Mouse (Mus musculus) testis, postnatal 14 days (tissue): ENCODE data around the gene Tmem159.

Source experiments
- DNase-seq: peaks from one replicate; pipeline ENCODE4 v3.0.0; 2021; ENCODE audit warnings: low spot score

Gene Tmem159

GRCm38 (mm10) chr7:120142743-120143142 lies 40.6 kb downstream of the Tmem159 start:
- DNase-seq: no peak

DNA sequence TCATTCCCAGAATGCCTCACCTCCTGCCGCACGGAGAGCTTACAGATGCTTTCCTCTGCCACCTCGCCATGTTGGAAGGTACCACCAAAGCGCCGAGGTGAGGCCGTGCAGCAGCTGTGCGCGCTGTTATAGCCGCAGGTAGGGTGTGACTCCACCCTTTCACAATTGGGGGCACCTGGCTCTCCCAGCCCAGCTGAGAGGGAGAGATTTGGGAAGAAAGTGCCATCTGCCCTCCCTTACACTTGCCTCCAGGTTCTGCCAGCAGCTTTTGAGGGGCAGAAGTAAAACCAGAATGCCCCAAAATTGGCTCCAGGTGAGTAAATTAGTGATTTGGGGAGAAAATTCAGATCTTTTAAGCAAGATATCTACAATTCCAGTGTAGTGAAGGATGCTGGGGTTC lies 43.0 kb downstream of the Tmem159 start, which contains the start of gene Zp2:
Gene Zp2 (minus strand): TSS at position 101 of the 400 bp plus-strand sequence.
- DNase-seq: no peak

DNA sequence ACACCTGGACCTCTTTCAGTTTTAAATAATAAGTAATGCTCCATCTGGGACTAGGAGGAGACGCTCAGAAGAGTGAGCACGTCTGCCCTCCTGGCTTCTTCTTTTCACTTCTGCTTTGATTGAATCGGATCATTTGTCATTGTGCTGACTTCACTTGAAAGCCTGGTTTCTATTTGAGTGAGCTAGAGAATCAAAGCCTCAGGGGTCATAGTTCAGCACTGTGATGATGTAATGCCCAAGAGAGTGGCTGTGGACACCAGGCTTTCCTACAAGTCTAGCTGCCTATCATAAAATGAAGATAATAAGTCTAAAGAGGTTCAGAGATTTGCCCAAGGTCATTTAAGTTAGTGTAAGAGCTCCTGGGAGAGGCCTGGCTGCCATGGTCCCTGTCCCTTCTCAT lies 48.1 kb downstream of the Tmem159 start:
- no peak for DNase-seq

DNA sequence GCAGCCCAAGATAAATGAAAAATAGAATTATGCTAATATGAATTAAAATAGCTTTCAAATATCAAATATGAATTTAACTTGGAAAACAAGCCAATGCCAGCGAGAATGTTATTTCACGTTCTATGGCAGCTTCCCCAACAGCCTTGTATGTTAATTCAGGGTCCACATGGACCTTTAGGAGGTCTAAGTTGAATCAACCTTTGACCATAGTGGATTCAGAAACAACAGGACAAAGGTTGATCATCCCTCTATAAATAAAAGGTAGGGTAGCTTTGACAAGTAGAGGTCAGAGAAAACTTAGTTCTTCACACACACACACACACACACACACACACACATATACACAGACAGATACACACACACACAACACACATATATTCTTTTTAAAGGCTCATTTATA lies 48.7 kb downstream of the Tmem159 start:
- no peak for DNase-seq

DNA sequence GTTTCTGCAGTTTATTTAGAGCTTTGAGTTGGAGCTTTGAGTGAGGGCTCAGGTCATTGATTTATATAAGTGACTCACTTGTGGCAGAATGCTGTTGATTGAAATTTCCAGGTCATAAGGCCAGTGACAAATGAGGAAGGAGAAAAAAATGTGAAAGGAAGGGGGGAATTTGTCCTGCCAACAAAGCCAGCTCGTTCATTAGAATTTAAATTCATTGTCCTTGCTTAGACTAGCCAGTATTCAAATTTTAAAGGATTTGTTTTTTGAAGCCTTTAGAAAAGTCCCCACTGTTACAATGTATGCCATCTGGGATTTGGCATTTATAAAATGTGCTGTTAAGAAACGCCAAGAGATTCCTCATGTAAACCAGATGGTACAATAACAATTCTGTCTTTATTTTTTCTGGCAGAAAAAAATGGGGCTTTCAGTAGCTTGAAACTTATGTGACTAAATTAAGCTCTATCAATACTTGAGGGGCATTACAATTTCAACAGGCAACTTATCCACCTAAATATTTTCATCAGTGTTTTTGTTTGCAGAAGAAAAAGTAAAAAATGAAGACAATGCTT lies 54.8 kb downstream of the Tmem159 start:
- DNase-seq: no peak

DNA sequence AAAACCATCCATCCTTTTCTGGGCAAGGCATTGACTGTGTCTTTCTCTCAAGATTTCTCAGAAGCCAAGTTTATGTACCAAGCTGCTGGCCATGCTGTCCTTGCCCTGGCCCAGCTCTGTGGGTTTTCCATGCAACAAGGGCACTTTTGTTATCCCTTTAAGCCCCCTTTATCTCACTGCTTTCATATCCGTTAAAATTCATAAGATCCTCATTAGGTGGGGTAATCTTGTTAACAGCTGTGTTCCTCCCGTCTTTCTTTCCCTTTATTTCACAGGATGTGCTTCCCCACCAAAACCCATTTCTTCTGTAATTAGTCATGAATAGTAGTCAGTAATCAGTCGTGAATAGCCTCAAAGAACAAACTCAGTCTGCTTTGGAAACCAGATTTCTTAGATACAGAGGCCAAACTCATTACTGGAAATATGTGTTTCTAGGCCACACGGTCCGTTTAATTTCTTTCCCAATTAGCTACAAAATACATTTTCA lies 55.5 kb downstream of the Tmem159 start:
- DNase-seq: no peak

- DNase-seq: no peak
These were observed 56.0 kb downstream of the Tmem159 start for GRCm38 (mm10) chr7:120158121-120158613.

DNA sequence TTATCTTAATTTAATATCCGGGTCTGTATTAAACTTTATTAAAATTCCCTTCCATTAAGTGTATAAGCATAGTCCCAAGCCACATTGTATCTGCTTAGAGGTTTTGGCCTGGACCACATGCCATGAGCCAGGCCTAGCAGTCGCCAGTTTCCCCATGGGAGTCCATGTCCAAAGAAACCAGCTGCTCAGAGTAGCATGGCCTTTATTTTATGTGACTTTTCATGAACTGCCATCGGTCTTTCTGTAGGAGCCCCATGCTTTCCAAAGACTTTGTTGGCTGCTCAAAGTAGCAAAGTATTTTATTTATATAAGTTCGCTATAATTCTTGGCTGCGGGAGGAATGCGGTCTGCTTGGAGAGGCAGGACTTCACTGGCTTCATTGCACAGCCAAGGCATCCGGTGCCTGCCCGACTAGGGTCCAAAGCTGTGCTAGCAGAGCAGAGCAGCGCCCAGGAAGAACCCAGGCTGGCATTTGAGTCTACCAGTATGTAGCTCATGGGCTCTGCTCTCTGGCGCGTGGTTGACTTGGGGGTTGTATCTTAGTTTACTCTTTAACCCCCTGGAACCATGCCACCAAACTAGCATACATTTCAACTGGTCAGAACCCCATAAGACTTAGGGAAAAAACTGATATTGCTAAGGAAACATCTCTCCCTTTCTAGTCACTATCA lies 61.6 kb downstream of the Tmem159 start:
- DNase-seq: no peak
